Comparison of ENCODE assay signal across 9 mouse cellular contexts in the genomic region with DNA sequence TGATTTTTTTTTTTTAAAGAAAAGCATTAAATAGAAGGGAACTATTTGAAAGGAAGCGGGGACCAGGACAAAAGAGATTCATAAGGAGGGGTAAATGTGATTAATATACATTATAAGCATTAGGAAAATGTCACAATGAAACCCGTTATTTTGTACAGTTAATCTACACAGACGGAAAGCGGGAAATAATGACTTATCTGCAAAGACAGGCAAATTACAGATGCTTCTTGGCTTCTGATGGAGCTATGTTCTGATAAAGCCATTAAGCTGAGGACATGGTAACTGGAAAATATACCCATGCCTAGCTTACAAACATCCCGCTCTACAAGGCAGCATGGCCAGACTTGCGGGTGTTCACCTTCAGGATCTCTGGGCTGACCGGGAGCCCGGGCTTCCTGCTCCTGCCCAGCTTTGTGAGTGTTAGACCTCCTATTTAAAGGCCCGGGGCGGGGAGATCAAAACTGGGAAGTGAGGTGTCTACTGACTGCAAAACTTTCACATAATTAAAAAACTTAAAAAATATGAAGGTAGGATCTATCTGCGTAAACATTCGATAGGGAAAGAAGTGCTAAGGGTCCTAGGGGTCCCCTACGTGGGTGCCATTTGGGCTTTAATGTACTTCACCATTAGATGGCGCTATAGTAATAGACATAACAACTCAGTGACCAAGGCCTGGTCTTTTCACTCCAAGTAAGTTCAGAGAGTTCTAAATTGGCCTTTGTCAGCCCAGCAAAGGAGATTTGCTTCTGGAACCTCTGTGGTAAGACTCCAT. TPM values are rescaled to one million over a fixed set of nuclear protein-coding genes. Genes with fewer than 3 reads are reported as not detected.
A peak's percentile ranks its signal among the peaks of the same experiment; 100 is the strongest.
DNase-seq lines count a peak whose midpoint lies in the region; ATAC-seq and TF ChIP-seq lines count a peak whose summit lies in the region.
"Had no signal": no experiment of that assay in that cellular context is flagged by ENCODE, and none has a peak within 500 bp of the region (broad histone marks: within the 10 kb centered on the region; RNA-seq: fewer than 3 reads in every experiment).

No protein-coding gene starts in this region.

- H3K27me3 ChIP-seq in hindbrain, embryonic 12.5 days = no peaks in the 10 kb centered on the region
- H3K27me3 ChIP-seq in hindbrain, embryonic 10.5 days (ENCODE audit: insufficient read depth, poor library complexity, severe bottlenecking) = no peaks in the 10 kb centered on the region
- no peaks in the 10 kb centered on the region for H3K27me3 ChIP-seq in forebrain, embryonic 16.5 days (replicated peaks; ENCODE audit: control insufficient read depth, insufficient read depth, low read length)
- no peaks in the 10 kb centered on the region for H3K27me3 ChIP-seq in kidney, adult 2 months (replicated peaks; ENCODE audit: control insufficient read depth, insufficient read depth, low read length)
- H3K27me3 ChIP-seq in lung, embryonic 14.5 days (ENCODE audit: insufficient read depth, low read length) = no peaks in the 10 kb centered on the region
- H3K27me3 ChIP-seq: lung, embryonic 15.5 days had no signal

- no peak for TF ChIP-seq POLR2A in kidney, adult 2 months (IDR thresholded peaks at IDR 0.05; ENCODE audit: low read depth, low read length)

- no peaks in the 10 kb centered on the region for H3K4me1 ChIP-seq in hindbrain, embryonic 12.5 days
- H3K4me1 ChIP-seq in hindbrain, embryonic 10.5 days (replicated peaks) = peaks cover 14% of the 10 kb centered on the region
- H3K4me1 ChIP-seq in forebrain, embryonic 16.5 days (replicated peaks; ENCODE audit: control insufficient read depth, insufficient read depth, low read length) = peaks cover 3% of the 10 kb centered on the region; the same call in 1 of the 2 replicates
- no peaks in the 10 kb centered on the region for H3K4me1 ChIP-seq in kidney, adult 2 months (ENCODE audit: control insufficient read depth, insufficient read depth, low read length)
- no peaks in the 10 kb centered on the region for H3K4me1 ChIP-seq in lung, embryonic 14.5 days (ENCODE audit: insufficient read depth)

- 0 out of 2 replicates have a peak, but pooled peaks have one; percentile 48 for ATAC-seq in hindbrain, embryonic 12.5 days (ENCODE audit: low FRiP score)
- peak; percentile 69 for ATAC-seq in forebrain, embryonic 16.5 days
- ATAC-seq in lung, embryonic 14.5 days (ENCODE audit: insufficient read depth) = peak; percentile 77

- H3K4me2 ChIP-seq in hindbrain, embryonic 12.5 days (replicated peaks) = no peak overlapping the region
- no peak overlapping the region for H3K4me2 ChIP-seq in forebrain, embryonic 16.5 days (ENCODE audit: low read length)
- H3K4me2 ChIP-seq in lung, embryonic 14.5 days = 0 out of 2 replicates have a peak overlapping the region, but pooled peaks have one; percentile 24
- H3K4me2 ChIP-seq: lung, embryonic 15.5 days had no signal

- TF ChIP-seq CTCF in kidney, adult 2 months (conservative IDR thresholded peaks at IDR 0.05; ENCODE audit: insufficient read depth, insufficient read length, low read depth, low read length) = 0 out of 2 replicates have a peak, but pooled peaks have one; percentile 26
- TF ChIP-seq CTCF in lung, embryonic 14.5 days (IDR thresholded peaks at IDR 0.05; ENCODE audit: low read depth) = peak; percentile 69

- no peaks in the 10 kb centered on the region for H3K9me3 ChIP-seq in hindbrain, embryonic 12.5 days (replicated peaks)
- H3K9me3 ChIP-seq in hindbrain, embryonic 10.5 days = no peaks in the 10 kb centered on the region
- no peaks in the 10 kb centered on the region for H3K9me3 ChIP-seq in forebrain, embryonic 16.5 days (ENCODE audit: control insufficient read depth, low read length)
- H3K9me3 ChIP-seq in lung, embryonic 14.5 days (ENCODE audit: low read depth, low read length) = no peaks in the 10 kb centered on the region
- H3K9me3 ChIP-seq: lung, embryonic 15.5 days had no signal

- H3K9ac ChIP-seq in hindbrain, embryonic 12.5 days = no peak overlapping the region
- no peak overlapping the region for H3K9ac ChIP-seq in forebrain, embryonic 16.5 days (replicated peaks; ENCODE audit: low read depth, low read length)
- H3K9ac ChIP-seq in lung, embryonic 14.5 days = no peak overlapping the region
- H3K9ac ChIP-seq: lung, embryonic 15.5 days had no signal

- no peak overlapping the region for H3K27ac ChIP-seq in hindbrain, embryonic 12.5 days
- H3K27ac ChIP-seq in hindbrain, embryonic 10.5 days = no peak overlapping the region
- no peak overlapping the region for H3K27ac ChIP-seq in forebrain, embryonic 16.5 days (ENCODE audit: low read length)
- no peak overlapping the region for H3K27ac ChIP-seq in kidney, adult 2 months (ENCODE audit: insufficient read depth, low read depth, low read length)
- H3K27ac ChIP-seq in lung, embryonic 14.5 days (ENCODE audit: low read depth) = no peak overlapping the region
- H3K27ac ChIP-seq: lung, embryonic 15.5 days had no signal

- no peaks in the 10 kb centered on the region for H3K36me3 ChIP-seq in hindbrain, embryonic 12.5 days
- H3K36me3 ChIP-seq in hindbrain, embryonic 10.5 days = no peaks in the 10 kb centered on the region
- H3K36me3 ChIP-seq in forebrain, embryonic 16.5 days (ENCODE audit: control insufficient read depth, insufficient read depth) = no peaks in the 10 kb centered on the region
- no peaks in the 10 kb centered on the region for H3K36me3 ChIP-seq in kidney, adult 2 months (ENCODE audit: control insufficient read depth, insufficient read depth, low read length)
- no peaks in the 10 kb centered on the region for H3K36me3 ChIP-seq in lung, embryonic 14.5 days (ENCODE audit: insufficient read depth)
- H3K36me3 ChIP-seq: lung, embryonic 15.5 days had no signal

- no peak for DNase-seq in hindbrain, embryonic 10.5 days (ENCODE audit: low spot score)
- DNase-seq in c-Kit-positive CD71-positive TER-119-negative erythroid progenitor cells, embryonic 14.5 days (ENCODE audit: low read depth) = peak; percentile 59
- DNase-seq in kidney, adult 2 months = peak; percentile 71
- DNase-seq in lung, embryonic 14.5 days = peak; percentile 92
- DNase-seq in skeletal muscle tissue, adult 2 months (ENCODE audit: low read depth, low spot score) = peak; percentile 47
- no peak for DNase-seq in ovary, adult 18-20 months (ENCODE audit: low spot score)

- 45% methylated on average over 14 of the region's 14 CpGs for WGBS in hindbrain, embryonic 12.5 days
- 49% methylated on average over 14 of the region's 14 CpGs for WGBS in hindbrain, embryonic 10.5 days
- WGBS in forebrain, embryonic 16.5 days = 39% methylated on average over 14 of the region's 14 CpGs
- 38% methylated on average over 14 of the region's 14 CpGs for WGBS in kidney, adult 2 months
- WGBS in lung, embryonic 14.5 days = 43% methylated on average over 14 of the region's 14 CpGs

- no peak overlapping the region for H3K4me3 ChIP-seq in hindbrain, embryonic 12.5 days
- H3K4me3 ChIP-seq in hindbrain, embryonic 10.5 days = no peak overlapping the region
- H3K4me3 ChIP-seq in forebrain, embryonic 16.5 days (replicated peaks; ENCODE audit: low read length) = no peak overlapping the region
- H3K4me3 ChIP-seq in kidney, adult 2 months (ENCODE audit: insufficient read depth, low read depth, low read length) = no peak overlapping the region
- H3K4me3 ChIP-seq in lung, embryonic 14.5 days (ENCODE audit: low read depth, low read length) = no peak overlapping the region
- H3K4me3 ChIP-seq: lung, embryonic 15.5 days had no signal

RNA-seq across cellular contexts. Expression of a gene that starts 55.5 kb away (rescaled TPM):
- polyA plus RNA-seq in hindbrain, embryonic 12.5 days (2016; fragmentation: Nextera tagmentation; extraction: Ambion mirVana) = 29.9 and 33.9 TPM in 2 replicates
- polyA plus RNA-seq in hindbrain, embryonic 10.5 days (2016; fragmentation: Nextera tagmentation; extraction: Ambion mirVana) = 23.6 and 32.4 TPM in 2 replicates
- 19.9 and 20.1 TPM in 2 replicates for polyA plus RNA-seq in forebrain, embryonic 16.5 days (2015; fragmentation: Nextera tagmentation; extraction: Ambion mirVana)
- polyA plus RNA-seq in kidney, adult 2 months (2012; rRNA removed) = 6.3 and 6.4 TPM in 2 replicates
- polyA plus RNA-seq in lung, embryonic 14.5 days (2014; fragmentation: Nextera tagmentation; extraction: Ambion mirVana) = 35.5 and 36.6 TPM in 2 replicates

RNA-seq across cellular contexts. Expression of a gene that starts 55.8 kb away (rescaled TPM):
- 0.21 TPM in 1 of 2 replicates, not detected in the other for polyA plus RNA-seq in hindbrain, embryonic 12.5 days (2016; fragmentation: Nextera tagmentation; extraction: Ambion mirVana)
- polyA plus RNA-seq in hindbrain, embryonic 10.5 days (2016; fragmentation: Nextera tagmentation; extraction: Ambion mirVana) = 0.15 and 0.18 TPM in 2 replicates
- not detected in 2 replicates for polyA plus RNA-seq in forebrain, embryonic 16.5 days (2015; fragmentation: Nextera tagmentation; extraction: Ambion mirVana)
- polyA plus RNA-seq in kidney, adult 2 months (2012; rRNA removed) = not detected in 2 replicates
- 0.24 TPM in 1 of 2 replicates, not detected in the other for polyA plus RNA-seq in lung, embryonic 14.5 days (2014; fragmentation: Nextera tagmentation; extraction: Ambion mirVana)
- polyA plus RNA-seq: lung, embryonic 15.5 days had no signal

Comparison
In these comparisons a context has a peak if more than half of its experiments do, and no peak if none do; other contexts are left out.
1. DNase-seq: peak in c-Kit-positive CD71-positive TER-119-negative erythroid progenitor cells, embryonic 14.5 days (single experiment), kidney, adult 2 months (single experiment), lung, embryonic 14.5 days (single experiment) and skeletal muscle tissue, adult 2 months (single experiment); none in hindbrain, embryonic 10.5 days (single experiment) and ovary, adult 18-20 months (single experiment).
2. Peak in every context shown above with its lines, with median percentiles within 50 percentile points of each other: ATAC-seq.